Mouse (Mus musculus) neural tube, embryonic 11.5 days (tissue): ENCODE results near the gene Islr. TPM values are rescaled to one million over a fixed set of nuclear protein-coding genes. Genes with fewer than 3 reads are reported as not detected.

Experiments used
- ATAC-seq: fragments of 200-750 bp; cut with Nextera tagmentation; 2 replicates; pipeline ENCODE4 v1.8.0; 2017; ENCODE audit warnings: moderate number of reproducible peaks, mild to moderate bottlenecking, moderate TSS enrichment, moderate library complexity; ENCODE audit not compliant: insufficient read depth, low FRiP score, low TSS enrichment
- DNase-seq: peaks from one replicate; pipeline ENCODE4 v3.0.0-alpha.2; 2015; ENCODE audit warnings: low spot score
- H3K27ac ChIP-seq: fragments of 300-500 bp; sonication (generic); 2 replicates; pipeline ENCODE4 v1.5.1; 2014; ENCODE audit warnings: low read depth, mild to moderate bottlenecking, low read length
- H3K27me3 ChIP-seq: fragments of 300-500 bp; sonication (generic); 2 replicates; pipeline ENCODE4 v1.6.1; 2014; ENCODE audit warnings: mild to moderate bottlenecking, low read length, mixed read lengths; ENCODE audit not compliant: control insufficient read depth, insufficient read depth
- H3K36me3 ChIP-seq: fragments of 300-500 bp; sonication (generic); 2 replicates; pipeline ENCODE4 v1.6.1; 2014; ENCODE audit warnings: mild to moderate bottlenecking, low read length, moderate library complexity, mixed read lengths; ENCODE audit not compliant: control insufficient read depth, insufficient read depth
- H3K4me1 ChIP-seq: fragments of 300-500 bp; sonication (generic); 2 replicates; pipeline ENCODE4 v1.6.1; 2014; ENCODE audit warnings: low read length, mixed read lengths; ENCODE audit not compliant: control insufficient read depth, insufficient read depth
- H3K4me2 ChIP-seq: fragments of 300-500 bp; sonication (generic); 2 replicates; pipeline ENCODE4 v1.6.1; 2014; ENCODE audit warnings: low read depth, mild to moderate bottlenecking, moderate library complexity
- H3K4me3 ChIP-seq: fragments of 300-500 bp; sonication (generic); 2 replicates; pipeline ENCODE4 v1.5.1; 2014; ENCODE audit warnings: low read depth, low read length
- H3K9ac ChIP-seq: fragments of 300-500 bp; sonication (generic); 2 replicates; pipeline ENCODE4 v1.6.1; 2014; ENCODE audit warnings: mild to moderate bottlenecking, low read length
- H3K9me3 ChIP-seq: fragments of 300-500 bp; sonication (generic); 2 replicates; pipeline ENCODE4 v1.6.1; 2016; ENCODE audit warnings: low read length; ENCODE audit not compliant: control insufficient read depth
- WGBS: fragments of 180-500 bp; shearing (Covaris S2); extraction: QIAGEN DNeasy Blood & Tissue Kit; methylation state at CpG from one replicate; pipeline ENCODE4 v1.1.7; 2014; 5-methylcytosine and 5-hydroxymethylcytosine counted together
- microRNA-seq: library from miRNA; unstranded; fragments of <30 nt; microRNA quantifications from one replicate; pipeline ENCODE4, GENCODE M21; 2016
- polyA plus RNA-seq: library from polyadenylated mRNA; unstranded; fragments of >200 nt; fragmentation: Nextera tagmentation; extraction: Ambion mirVana; gene quantifications from 2 replicates; pipeline ENCODE4 v1.2.1, GENCODE M21; 2014

The Islr gene
- polyA plus RNA-seq, 1 experiment from 2014 or later, result 31.2 TPM

DNA sequence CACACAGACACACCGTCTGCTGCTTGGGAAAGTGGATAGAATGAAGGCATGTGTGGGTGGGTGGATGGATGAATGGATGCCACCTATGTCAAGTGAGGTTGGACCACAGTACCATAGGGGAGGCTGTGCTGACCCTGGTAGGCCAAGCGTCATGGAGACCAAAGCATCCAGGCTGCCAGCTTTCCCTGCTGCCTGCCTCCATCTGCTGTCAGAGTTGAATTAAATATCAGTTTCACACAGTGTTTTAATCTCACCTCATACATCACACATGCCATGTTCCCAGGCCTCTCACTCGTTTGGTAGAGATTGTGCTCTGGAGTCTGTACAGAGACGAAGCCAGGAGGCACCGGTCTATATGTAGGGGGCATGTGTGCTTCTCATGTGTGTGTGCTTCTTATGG is 93.3 kb downstream of the Islr start:
- peaks cover 13% of the 10 kb centered on the region; the same call in 1 of the 2 replicates for H3K27me3 ChIP-seq

GRCm38 (mm10) chr9:58107494-58107893 is 96.6 kb downstream of the Islr start:
- Histone ChIP-seq H3K36me3 (no peaks in the 10 kb centered on the region), H3K4me2 (no peak overlapping the region), H3K27me3 (0 out of 2 replicates have a peak, but pooled peaks cover 3% of the 10 kb centered on the region), H3K4me1 (peaks cover 19% of the 10 kb centered on the region), H3K9ac (no peak overlapping the region), H3K9me3 (no peaks in the 10 kb centered on the region), H3K27ac (no peak overlapping the region), H3K4me3 (no peak overlapping the region)
- ATAC-seq, result no peak
- 68% methylated on average over 5 of the region's 5 CpGs for WGBS
- no peak for DNase-seq

More for the DNA sequence above, 93.3 kb downstream of the Islr start:
- DNase-seq, result no peak
- no peak for ATAC-seq
- Histone ChIP-seq H3K4me2 (no peak overlapping the region), H3K4me1 (peaks cover 35% of the 10 kb centered on the region), H3K9ac (no peak overlapping the region), H3K4me3 (no peak overlapping the region), H3K27ac (no peak overlapping the region), H3K9me3 (no peaks in the 10 kb centered on the region), H3K36me3 (no peaks in the 10 kb centered on the region)
- WGBS, result 77% methylated on average over 5 of the region's 5 CpGs

Small RNAs within 50 kb of the gene (microRNA-seq; reads per million reads assigned to microRNA genes)
- gene Mir6385, result not detected

Other genes starting within 250 kb of the Islr start
- 0.16 TPM in 1 of 2 replicates, not detected in the other for gene Cyp11a1, start 197.9 kb downstream of the Islr start, polyA plus RNA-seq
- gene Stra6, start 140.5 kb downstream of the Islr start, polyA plus RNA-seq, result 53.7 and 55.2 TPM in 2 replicates
- 0.08 and 0.22 TPM in 2 replicates for gene Ccdc33, start 85.5 kb downstream of the Islr start, polyA plus RNA-seq
- 6.3 and 9.3 TPM in 2 replicates for gene Islr2, start within 50 bp of the Islr start, polyA plus RNA-seq
- gene Pml, start 45.5 kb upstream of the Islr start, polyA plus RNA-seq, result 7.6 and 10.6 TPM in 2 replicates
- 29.6 and 35.9 TPM in 2 replicates for gene Stoml1, start 48.9 kb upstream of the Islr start, polyA plus RNA-seq
- 12.8 and 13.5 TPM in 2 replicates for gene Loxl1, start 108.9 kb upstream of the Islr start, polyA plus RNA-seq
- not detected in 2 replicates for gene Tbc1d21, start 166.1 kb upstream of the Islr start, polyA plus RNA-seq